Mouse (Mus musculus): ENCODE data around the gene 1700020N15Rik. TPM values are rescaled to one million over a fixed set of nuclear protein-coding genes. Genes with fewer than 3 reads are reported as not detected.
"Not testable (repeated sequence)": the region's sequence is repeated elsewhere in the genome, so short reads cannot be mapped to it uniquely, and the experiment has no call there.

1700020N15Rik gene
- total RNA-seq (2021): not detected
- long read RNA-seq: 0 reads

- DNase-seq (ENCODE audit: low spot score in 2 of 2): not testable (repeated sequence)
Measured at GRCm38 (mm10) chrX:69945000-69945399, at the start of gene 1700020N15Rik. Gene 1700020N15Rik (plus strand): TSS chrX:69945300.

- DNase-seq (ENCODE audit: low spot score in 2 of 2): no peak
Measured at GRCm38 (mm10) chrX:69976790-69977579, 31.9 kb downstream of the 1700020N15Rik start.
